Mouse (Mus musculus): ENCODE results near the gene Cth. TPM values are rescaled to one million over a fixed set of nuclear protein-coding genes. Genes with fewer than 3 reads are reported as not detected.
"Not testable (repeated sequence)": the region's sequence is repeated elsewhere in the genome, so short reads cannot be mapped to it uniquely, and the experiment has no call there.

Cth gene
- polyA plus RNA-seq, 1 experiment from 2014 or later: 2.3 TPM

DNA sequence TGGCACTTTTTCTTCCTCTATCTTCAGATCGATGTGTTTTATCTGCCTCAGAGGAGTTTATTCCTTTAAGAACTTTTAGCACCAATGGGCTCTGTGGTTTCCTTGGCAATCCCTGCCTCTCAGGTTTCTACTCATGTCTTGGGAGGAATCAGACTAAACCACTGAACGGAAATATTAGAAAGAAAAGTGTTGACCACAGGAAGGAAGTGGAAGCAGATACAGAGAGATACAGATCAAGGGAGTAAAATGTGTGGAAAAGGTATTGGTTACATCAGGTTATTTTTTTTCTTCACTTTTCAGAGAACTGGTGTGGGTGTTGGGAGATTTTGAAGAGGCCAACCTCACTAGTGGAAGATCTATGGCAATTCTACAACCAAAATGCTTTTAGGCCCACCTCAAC lies 13.7 kb upstream of the Cth start:
- Histone ChIP-seq H3K9me3 (ENCODE audit: control insufficient read depth, low read length) (no peaks in the 10 kb centered on the region), H3K36me3 (replicated peaks; ENCODE audit: control insufficient read depth, insufficient read depth) (no peaks in the 10 kb centered on the region), H3K4me3 (replicated peaks; ENCODE audit: low read length) (no peak overlapping the region), H3K27ac (no peak overlapping the region), H3K27me3 (ENCODE audit: control insufficient read depth, insufficient read depth, low read length) (no peaks in the 10 kb centered on the region), H3K4me2 (replicated peaks) (no peak overlapping the region), H3K9ac (no peak overlapping the region), H3K4me1 (replicated peaks; ENCODE audit: control insufficient read depth, insufficient read depth, low read length) (no peaks in the 10 kb centered on the region)
- DNase-seq (ENCODE audit: low spot score) (no peak), ATAC-seq (ENCODE audit: low FRiP score) (no peak)
- 92% methylated on average over 2 of the region's 2 CpGs for WGBS

DNA sequence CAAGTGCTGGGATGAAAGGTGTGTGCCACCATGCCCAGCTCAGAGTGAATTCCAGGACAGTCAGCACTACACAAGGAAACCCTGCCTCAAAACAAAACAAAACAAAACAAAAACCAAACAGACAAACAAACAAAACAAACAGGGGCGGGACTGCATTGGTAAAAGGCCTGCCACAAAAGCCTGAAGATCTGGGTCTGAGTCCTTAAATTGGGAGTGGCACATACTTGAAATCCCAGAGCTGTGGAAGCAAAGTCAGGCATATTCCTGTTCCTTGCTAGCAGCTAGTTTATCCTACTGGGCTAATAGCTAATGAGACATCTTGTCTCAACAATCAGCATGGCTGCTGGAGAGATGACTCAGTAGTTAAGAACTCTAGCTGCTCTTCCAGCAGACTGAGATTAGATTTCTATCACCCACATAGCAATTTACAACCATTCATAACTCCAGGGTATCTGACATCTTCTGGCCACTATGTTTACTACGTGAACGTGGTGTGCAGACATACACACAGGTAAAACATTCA lies 9.5 kb upstream of the Cth start:
- H3K36me3 ChIP-seq (replicated peaks; ENCODE audit: control insufficient read depth, insufficient read depth): no peaks in the 10 kb centered on the region
- no peak overlapping the region for H3K4me2 ChIP-seq (replicated peaks)
- H3K4me3 ChIP-seq (replicated peaks; ENCODE audit: low read length): no peak overlapping the region
- no peaks in the 10 kb centered on the region for H3K4me1 ChIP-seq (replicated peaks; ENCODE audit: control insufficient read depth, insufficient read depth, low read length)
- DNase-seq (ENCODE audit: low spot score) (no peak), ATAC-seq (ENCODE audit: low FRiP score) (no peak)
- H3K9me3 ChIP-seq (ENCODE audit: control insufficient read depth, low read length): no peaks in the 10 kb centered on the region
- 88% methylated on average over 3 of the region's 3 CpGs for WGBS
- no peak overlapping the region for H3K9ac ChIP-seq
- no peaks in the 10 kb centered on the region for H3K27me3 ChIP-seq (ENCODE audit: control insufficient read depth, insufficient read depth, low read length)
- no peak overlapping the region for H3K27ac ChIP-seq

- not testable (repeated sequence) for H3K4me3 ChIP-seq (replicated peaks; ENCODE audit: low read length); H3K4me1 ChIP-seq (replicated peaks; ENCODE audit: control insufficient read depth, insufficient read depth, low read length); H3K4me2 ChIP-seq (replicated peaks); H3K27ac ChIP-seq; H3K9ac ChIP-seq; ATAC-seq (ENCODE audit: low FRiP score); DNase-seq (ENCODE audit: low spot score); H3K27me3 ChIP-seq (ENCODE audit: control insufficient read depth, insufficient read depth, low read length); H3K9me3 ChIP-seq (ENCODE audit: control insufficient read depth, low read length); H3K36me3 ChIP-seq (replicated peaks; ENCODE audit: control insufficient read depth, insufficient read depth)
- 72% methylated on average over 5 of the region's 6 CpGs for WGBS
These were observed 8.3 kb upstream of the Cth start for GRCm38 (mm10) chr3:157933223-157933622.

DNA sequence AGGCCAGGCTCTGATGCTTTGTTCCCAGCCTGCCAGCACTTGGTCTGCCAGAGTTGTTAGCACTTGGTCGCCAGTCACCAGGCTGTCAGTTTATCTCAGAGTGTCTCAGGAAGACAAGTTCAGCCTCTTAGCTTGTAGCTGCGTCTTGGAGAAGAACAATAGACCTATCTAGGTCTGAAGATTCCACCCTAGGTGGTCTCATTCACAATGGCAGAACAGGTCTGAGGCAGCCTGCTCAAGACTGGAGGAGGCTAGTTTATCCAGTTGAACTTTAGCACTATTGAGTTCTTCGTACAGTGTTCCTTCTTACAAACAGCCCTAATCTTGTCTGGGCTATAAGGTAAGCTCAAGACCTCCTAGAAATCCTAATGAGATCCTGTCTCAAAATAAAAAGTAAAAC lies 7.2 kb upstream of the Cth start:
- 57% methylated on average over 3 of the region's 3 CpGs for WGBS
- H3K27ac ChIP-seq: no peak overlapping the region
- H3K4me2 ChIP-seq (replicated peaks): no peak overlapping the region
- H3K9ac ChIP-seq: no peak overlapping the region
- no peaks in the 10 kb centered on the region for H3K36me3 ChIP-seq (replicated peaks; ENCODE audit: control insufficient read depth, insufficient read depth)
- no peak overlapping the region for H3K4me3 ChIP-seq (replicated peaks; ENCODE audit: low read length)
- no peaks in the 10 kb centered on the region for H3K27me3 ChIP-seq (ENCODE audit: control insufficient read depth, insufficient read depth, low read length)
- H3K9me3 ChIP-seq (ENCODE audit: control insufficient read depth, low read length): no peaks in the 10 kb centered on the region
- DNase-seq (ENCODE audit: low spot score) (no peak), ATAC-seq (ENCODE audit: low FRiP score) (no peak)
- no peaks in the 10 kb centered on the region for H3K4me1 ChIP-seq (replicated peaks; ENCODE audit: control insufficient read depth, insufficient read depth, low read length)

DNA sequence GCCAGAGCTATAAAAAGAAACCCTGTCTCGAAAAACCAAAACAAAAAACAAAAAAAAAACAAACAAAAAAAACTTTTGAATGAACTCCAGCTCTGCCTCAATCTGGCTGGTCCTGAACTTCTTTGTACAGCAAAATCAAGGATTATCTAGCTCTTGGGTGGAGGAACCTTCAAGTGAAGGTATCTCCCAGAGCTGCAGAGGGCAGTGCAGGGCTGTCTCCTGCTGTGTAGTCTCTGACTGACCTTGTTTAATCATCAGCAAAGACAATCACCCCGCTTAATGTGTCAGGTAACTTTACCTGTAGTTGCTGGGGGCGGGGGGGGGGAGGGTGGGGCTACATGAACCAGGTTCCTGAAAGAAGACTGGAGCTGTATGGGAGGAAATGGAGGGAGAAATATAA lies 6.7 kb upstream of the Cth start:
- Histone ChIP-seq H3K4me3 (replicated peaks; ENCODE audit: low read length) (no peak overlapping the region), H3K36me3 (replicated peaks; ENCODE audit: control insufficient read depth, insufficient read depth) (no peaks in the 10 kb centered on the region), H3K4me1 (replicated peaks; ENCODE audit: control insufficient read depth, insufficient read depth, low read length) (no peaks in the 10 kb centered on the region), H3K9ac (no peak overlapping the region), H3K27me3 (ENCODE audit: control insufficient read depth, insufficient read depth, low read length) (no peaks in the 10 kb centered on the region), H3K27ac (no peak overlapping the region), H3K9me3 (ENCODE audit: control insufficient read depth, low read length) (no peaks in the 10 kb centered on the region), H3K4me2 (replicated peaks) (no peak overlapping the region)
- ATAC-seq (ENCODE audit: low FRiP score) (no peak), DNase-seq (ENCODE audit: low spot score) (no peak)
- 61% methylated on average over 3 of the region's 3 CpGs for WGBS

GRCm38 (mm10) chr3:157929417-157929816 lies 4.5 kb upstream of the Cth start:
- no peak for DNase-seq (ENCODE audit: low spot score)
- Histone ChIP-seq H3K27ac (no peak overlapping the region), H3K36me3 (replicated peaks; ENCODE audit: control insufficient read depth, insufficient read depth) (no peaks in the 10 kb centered on the region), H3K4me2 (replicated peaks) (no peak overlapping the region), H3K27me3 (ENCODE audit: control insufficient read depth, insufficient read depth, low read length) (no peaks in the 10 kb centered on the region), H3K4me3 (replicated peaks; ENCODE audit: low read length) (no peak overlapping the region), H3K4me1 (replicated peaks; ENCODE audit: control insufficient read depth, insufficient read depth, low read length) (0 out of 2 replicates have a peak, but pooled peaks cover 2% of the 10 kb centered on the region), H3K9me3 (ENCODE audit: control insufficient read depth, low read length) (no peaks in the 10 kb centered on the region), H3K9ac (no peak overlapping the region)
- ATAC-seq (ENCODE audit: low FRiP score): no peak
- WGBS: 97% methylated on average over 1 of the region's 1 CpGs

DNA sequence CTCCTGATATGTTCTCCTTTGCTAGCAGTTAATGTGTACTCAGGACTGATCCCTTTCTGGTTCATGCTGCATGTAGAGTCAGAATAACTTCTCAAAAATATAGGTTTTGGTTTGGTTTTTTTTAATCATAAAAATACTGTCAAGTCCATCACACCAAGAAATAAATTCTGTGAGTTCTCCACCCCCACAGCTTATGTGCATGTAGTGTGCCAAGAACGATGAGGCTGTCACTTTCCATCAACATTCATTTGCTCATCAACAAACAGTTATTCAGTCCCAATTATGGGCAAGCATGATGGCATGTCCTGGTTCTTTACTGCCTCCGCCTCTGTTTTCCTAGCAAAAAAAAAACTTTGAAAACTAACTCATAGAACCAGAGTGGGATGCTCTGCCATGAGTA lies 3.9 kb upstream of the Cth start:
- ATAC-seq (ENCODE audit: low FRiP score): no peak

GRCm38 (mm10) chr3:157926761-157927160 lies 1.9 kb upstream of the Cth start:
- H3K27me3 ChIP-seq (ENCODE audit: control insufficient read depth, insufficient read depth, low read length): no peaks in the 10 kb centered on the region

More for the DNA sequence above, 3.9 kb upstream of the Cth start:
- no peak for DNase-seq (ENCODE audit: low spot score)
- no peak overlapping the region for H3K27ac ChIP-seq
- 0 out of 2 replicates have a peak, but pooled peaks cover 2% of the 10 kb centered on the region for H3K4me1 ChIP-seq (replicated peaks; ENCODE audit: control insufficient read depth, insufficient read depth, low read length)
- no peak overlapping the region for H3K4me2 ChIP-seq (replicated peaks)
- no peak overlapping the region for H3K9ac ChIP-seq
- 81% methylated on average over 2 of the region's 2 CpGs for WGBS
- H3K9me3 ChIP-seq (ENCODE audit: control insufficient read depth, low read length): no peaks in the 10 kb centered on the region
- H3K36me3 ChIP-seq (replicated peaks; ENCODE audit: control insufficient read depth, insufficient read depth): no peaks in the 10 kb centered on the region
- H3K27me3 ChIP-seq (ENCODE audit: control insufficient read depth, insufficient read depth, low read length): no peaks in the 10 kb centered on the region
- no peak overlapping the region for H3K4me3 ChIP-seq (replicated peaks; ENCODE audit: low read length)

DNA sequence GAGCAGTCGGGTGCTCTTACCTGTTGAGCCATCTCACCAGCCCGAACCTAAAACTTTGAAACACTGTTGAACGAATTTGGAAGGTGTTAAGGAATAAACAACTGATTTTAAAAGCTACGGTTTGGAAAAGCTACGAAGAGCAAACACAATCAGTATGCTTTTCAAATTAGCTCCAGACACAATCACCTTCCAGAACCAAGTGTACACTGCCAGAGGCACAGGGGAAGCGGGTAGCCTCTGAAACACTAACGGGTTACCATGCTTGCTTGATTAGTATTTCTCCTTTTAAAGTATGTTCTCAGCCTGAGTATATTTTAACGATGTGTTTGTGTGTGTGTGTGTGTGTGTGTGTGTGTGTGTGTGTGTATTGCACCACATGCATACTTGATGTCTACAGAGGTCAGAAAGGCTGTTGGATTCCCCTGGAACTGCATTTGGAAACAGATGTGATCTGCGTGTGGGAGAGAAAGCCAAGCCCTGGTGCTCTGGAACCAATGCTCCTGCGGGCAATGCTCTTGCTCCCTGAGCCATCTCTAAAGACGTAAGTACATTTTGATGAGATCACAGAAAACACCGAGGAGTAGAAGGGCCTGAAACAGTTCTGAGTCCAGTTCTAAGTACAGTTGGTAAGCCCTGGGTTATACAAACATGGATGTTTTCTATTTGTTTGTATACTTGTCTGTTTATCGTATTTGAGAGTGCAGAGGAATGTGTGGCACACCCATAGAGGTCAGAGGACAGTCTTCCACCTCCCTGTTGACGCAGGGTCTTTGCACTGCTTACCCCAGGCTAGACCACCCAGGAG lies 1.0 kb upstream of the Cth start:
- no peak overlapping the region for H3K27ac ChIP-seq
- DNase-seq (ENCODE audit: low spot score): no peak
- H3K27me3 ChIP-seq (ENCODE audit: control insufficient read depth, insufficient read depth, low read length): no peaks in the 10 kb centered on the region
- H3K36me3 ChIP-seq (replicated peaks; ENCODE audit: control insufficient read depth, insufficient read depth): no peaks in the 10 kb centered on the region
- H3K9ac ChIP-seq: no peak overlapping the region
- H3K4me2 ChIP-seq (replicated peaks): no peak overlapping the region
- WGBS: 92% methylated on average over 14 of the region's 14 CpGs
- 0 out of 2 replicates have a peak, but pooled peaks cover 2% of the 10 kb centered on the region for H3K4me1 ChIP-seq (replicated peaks; ENCODE audit: control insufficient read depth, insufficient read depth, low read length)
- H3K9me3 ChIP-seq (ENCODE audit: control insufficient read depth, low read length): no peaks in the 10 kb centered on the region
- no peak for ATAC-seq (ENCODE audit: low FRiP score)
- H3K4me3 ChIP-seq (replicated peaks; ENCODE audit: low read length): no peak overlapping the region

More at GRCm38 (mm10) chr3:157926761-157927160, 1.9 kb upstream of the Cth start:
- H3K27ac ChIP-seq: no peak overlapping the region
- H3K4me2 ChIP-seq (replicated peaks): no peak overlapping the region
- WGBS: 45% methylated on average over 2 of the region's 2 CpGs
- H3K4me3 ChIP-seq (replicated peaks; ENCODE audit: low read length): no peak overlapping the region
- 0 out of 2 replicates have a peak, but pooled peaks cover 2% of the 10 kb centered on the region for H3K4me1 ChIP-seq (replicated peaks; ENCODE audit: control insufficient read depth, insufficient read depth, low read length)
- no peak overlapping the region for H3K9ac ChIP-seq
- no peak for DNase-seq (ENCODE audit: low spot score)
- no peaks in the 10 kb centered on the region for H3K36me3 ChIP-seq (replicated peaks; ENCODE audit: control insufficient read depth, insufficient read depth)
- no peaks in the 10 kb centered on the region for H3K9me3 ChIP-seq (ENCODE audit: control insufficient read depth, low read length)
- ATAC-seq (ENCODE audit: low FRiP score): no peak

Measured in hindbrain, embryonic 14.5 days (tissue).